Mouse (Mus musculus) hindbrain, embryonic 14.5 days (tissue): ENCODE measurements around the gene Smg1. TPM values are rescaled to one million over a fixed set of nuclear protein-coding genes. Genes with fewer than 3 reads are reported as not detected.

Source experiments
- ATAC-seq: fragments of 200-750 bp; cut with Nextera tagmentation; 2 replicates; pipeline ENCODE4 v1.8.0; 2017; ENCODE audit warnings: moderate number of reproducible peaks, mild to moderate bottlenecking, moderate TSS enrichment, moderate library complexity; ENCODE audit not compliant: low FRiP score
- DNase-seq: peaks from one replicate; pipeline ENCODE4 v3.0.0-alpha.2; 2015; ENCODE audit warnings: low spot score
- H3K27ac ChIP-seq: fragments of 300-500 bp; sonication (generic); 2 replicates; pipeline ENCODE4 v1.5.1; 2014; ENCODE audit warnings: mild to moderate bottlenecking, moderate library complexity
- H3K27me3 ChIP-seq: fragments of 300-500 bp; sonication (generic); 2 replicates; pipeline ENCODE4 v1.6.1; 2014; ENCODE audit warnings: mild to moderate bottlenecking, low read length, mixed read lengths; ENCODE audit not compliant: control insufficient read depth, insufficient read depth
- H3K36me3 ChIP-seq: fragments of 300-500 bp; sonication (generic); replicated peaks from 2 replicates; pipeline ENCODE4 v1.6.1; 2014; ENCODE audit not compliant: control insufficient read depth, insufficient read depth
- H3K4me1 ChIP-seq: fragments of 300-500 bp; sonication (generic); replicated peaks from 2 replicates; pipeline ENCODE4 v1.6.1; 2014; ENCODE audit warnings: antibody characterized with exemption, low read length, mixed read lengths; ENCODE audit not compliant: control insufficient read depth, insufficient read depth
- H3K4me2 ChIP-seq: fragments of 300-500 bp; sonication (generic); replicated peaks from 2 replicates; pipeline ENCODE4 v1.6.1; 2014; ENCODE audit warnings: mild to moderate bottlenecking, moderate library complexity
- H3K4me3 ChIP-seq: fragments of 300-500 bp; sonication (generic); replicated peaks from 2 replicates; pipeline ENCODE4 v1.5.1; 2014; ENCODE audit warnings: mild to moderate bottlenecking, low read length
- H3K9ac ChIP-seq: fragments of 300-500 bp; sonication (generic); 2 replicates; pipeline ENCODE4 v1.6.1; 2014
- H3K9me3 ChIP-seq: fragments of 300-500 bp; sonication (generic); 2 replicates; pipeline ENCODE4 v1.6.1; 2016; ENCODE audit warnings: low read length; ENCODE audit not compliant: control insufficient read depth
- WGBS: fragments of 180-500 bp; shearing (Covaris S2); extraction: QIAGEN DNeasy Blood & Tissue Kit; methylation state at CpG from one replicate; pipeline ENCODE4 v1.1.7; 2014; 5-methylcytosine and 5-hydroxymethylcytosine counted together
- polyA plus RNA-seq: library from polyadenylated mRNA; unstranded; fragments of >200 nt; fragmentation: Nextera tagmentation; extraction: Ambion mirVana; gene quantifications from 2 replicates; pipeline ENCODE4 v1.2.1, GENCODE M21; 2014

Gene Smg1
- polyA plus RNA-seq: 27.8 and 28.6 TPM in 2 replicates

- Histone ChIP-seq H3K4me1 (peaks cover 18% of the 10 kb centered on the region), H3K4me3 (peak within 1 kb of the TSS; percentile 98), H3K4me2 (peak within 1 kb of the TSS; percentile 91), H3K9me3 (no peaks in the 10 kb centered on the region), H3K9ac (peak within 1 kb of the TSS; percentile 96), H3K27me3 (no peaks in the 10 kb centered on the region), H3K36me3 (no peaks in the 10 kb centered on the region), H3K27ac (peak within 1 kb of the TSS; percentile 92)
- 2% methylated on average over 57 of the region's 79 CpGs for WGBS
- DNase-seq: peak; percentile 95
- peak; percentile 94 for ATAC-seq
Observed at GRCm38 (mm10) chr7:118243453-118244385, at the start of gene Smg1. Smg1 (minus strand) TSS chr7:118243670.

- DNase-seq (no peak), ATAC-seq (no peak)
- Histone ChIP-seq H3K4me2 (no peak overlapping the region), H3K36me3 (no peaks in the 10 kb centered on the region), H3K27me3 (no peaks in the 10 kb centered on the region), H3K9ac (no peak overlapping the region), H3K9me3 (no peaks in the 10 kb centered on the region), H3K4me3 (no peak overlapping the region), H3K4me1 (no peaks in the 10 kb centered on the region), H3K27ac (no peak overlapping the region)
- 86% methylated on average over 2 of the region's 2 CpGs for WGBS
Observed at GRCm38 (mm10) chr7:118283186-118283585, 39.7 kb upstream of the Smg1 start.

GRCm38 (mm10) chr7:118282543-118282942 is 39.1 kb upstream of the Smg1 start:
- no peaks in the 10 kb centered on the region for H3K36me3 ChIP-seq
- no peaks in the 10 kb centered on the region for H3K9me3 ChIP-seq
- H3K4me2 ChIP-seq: no peak overlapping the region
- no peaks in the 10 kb centered on the region for H3K27me3 ChIP-seq
- no peak overlapping the region for H3K4me3 ChIP-seq
- H3K9ac ChIP-seq: no peak overlapping the region
- DNase-seq (no peak), ATAC-seq (no peak)
- no peaks in the 10 kb centered on the region for H3K4me1 ChIP-seq
- WGBS: 87% methylated on average over 9 of the region's 9 CpGs
- no peak overlapping the region for H3K27ac ChIP-seq

DNA sequence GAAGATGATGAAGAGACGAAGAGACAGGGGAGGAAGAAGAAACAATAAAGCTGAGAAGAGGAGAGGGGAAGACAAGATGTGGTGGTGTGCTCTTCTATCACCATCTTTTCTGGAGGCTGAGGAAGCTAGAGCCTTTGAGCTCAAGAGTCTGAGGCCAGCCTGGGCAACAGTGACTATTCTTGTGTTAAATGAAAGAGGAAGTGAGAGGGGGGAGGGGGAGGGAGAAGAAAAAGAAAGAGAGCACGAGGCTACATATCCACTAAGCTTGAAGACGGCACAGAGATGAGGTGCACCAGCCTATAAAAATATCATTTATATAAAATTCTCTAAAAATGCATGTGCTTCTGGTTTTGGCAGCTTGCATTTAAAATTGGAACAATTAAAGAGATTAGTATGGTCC is 36.1 kb upstream of the Smg1 start:
- Histone ChIP-seq H3K4me1 (no peaks in the 10 kb centered on the region), H3K27ac (no peak overlapping the region), H3K4me2 (no peak overlapping the region), H3K4me3 (no peak overlapping the region), H3K27me3 (no peaks in the 10 kb centered on the region), H3K9me3 (no peaks in the 10 kb centered on the region), H3K36me3 (no peaks in the 10 kb centered on the region), H3K9ac (no peak overlapping the region)
- ATAC-seq (no peak), DNase-seq (no peak)
- WGBS: 63% methylated on average over 3 of the region's 3 CpGs

DNA sequence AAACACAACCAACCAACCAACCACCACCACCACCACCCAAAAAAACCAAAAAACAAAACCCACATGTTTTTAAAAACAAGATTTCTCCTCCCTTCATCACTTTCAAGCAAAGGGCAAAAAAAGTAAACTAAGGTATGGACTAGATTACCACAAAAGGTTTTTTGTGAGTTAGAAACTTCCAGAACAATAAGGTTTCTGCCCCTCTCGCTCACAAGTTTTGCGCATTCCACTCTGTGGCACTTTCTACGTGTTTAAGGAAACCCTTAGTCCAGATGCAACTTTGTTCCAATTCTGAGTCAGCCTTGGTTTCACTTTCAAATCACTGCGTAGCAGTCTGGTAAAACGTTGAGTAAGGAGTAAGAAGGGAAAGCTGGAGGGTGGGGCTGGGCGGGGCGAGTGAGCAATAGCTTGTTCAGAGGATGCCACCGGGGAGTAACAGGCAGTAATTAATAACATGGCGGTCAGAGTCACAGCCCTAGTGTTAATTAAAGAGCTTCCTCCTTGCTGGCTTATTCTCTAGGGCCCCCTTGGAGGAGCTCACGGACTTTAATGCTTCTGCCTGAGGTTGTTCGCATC is 34.0 kb upstream of the Smg1 start:
- DNase-seq (no peak), ATAC-seq (no peak)
- Histone ChIP-seq H3K27me3 (no peaks in the 10 kb centered on the region), H3K36me3 (no peaks in the 10 kb centered on the region), H3K4me2 (no peak overlapping the region), H3K4me1 (no peaks in the 10 kb centered on the region), H3K4me3 (no peak overlapping the region), H3K27ac (no peak overlapping the region), H3K9me3 (no peaks in the 10 kb centered on the region), H3K9ac (no peak overlapping the region)
- 55% methylated on average over 11 of the region's 11 CpGs for WGBS

- no peak overlapping the region for H3K4me2 ChIP-seq
- no peaks in the 10 kb centered on the region for H3K4me1 ChIP-seq
- H3K9me3 ChIP-seq: no peaks in the 10 kb centered on the region
- H3K4me3 ChIP-seq: no peak overlapping the region
- ATAC-seq (no peak), DNase-seq (no peak)
- 91% methylated on average over 15 of the region's 15 CpGs for WGBS
- no peaks in the 10 kb centered on the region for H3K27me3 ChIP-seq
- H3K9ac ChIP-seq: no peak overlapping the region
- no peaks in the 10 kb centered on the region for H3K36me3 ChIP-seq
- no peak overlapping the region for H3K27ac ChIP-seq
Observed at GRCm38 (mm10) chr7:118276684-118277334, 33.3 kb upstream of the Smg1 start.

- H3K36me3 ChIP-seq: no peaks in the 10 kb centered on the region
- H3K9me3 ChIP-seq: no peaks in the 10 kb centered on the region
- DNase-seq (no peak), ATAC-seq (no peak)
- H3K27me3 ChIP-seq: no peaks in the 10 kb centered on the region
- no peaks in the 10 kb centered on the region for H3K4me1 ChIP-seq
- no peak overlapping the region for H3K4me2 ChIP-seq
- H3K4me3 ChIP-seq: no peak overlapping the region
- H3K9ac ChIP-seq: no peak overlapping the region
- H3K27ac ChIP-seq: no peak overlapping the region
- 86% methylated on average over 6 of the region's 6 CpGs for WGBS
Observed at GRCm38 (mm10) chr7:118275265-118275664, 31.8 kb upstream of the Smg1 start.

DNA sequence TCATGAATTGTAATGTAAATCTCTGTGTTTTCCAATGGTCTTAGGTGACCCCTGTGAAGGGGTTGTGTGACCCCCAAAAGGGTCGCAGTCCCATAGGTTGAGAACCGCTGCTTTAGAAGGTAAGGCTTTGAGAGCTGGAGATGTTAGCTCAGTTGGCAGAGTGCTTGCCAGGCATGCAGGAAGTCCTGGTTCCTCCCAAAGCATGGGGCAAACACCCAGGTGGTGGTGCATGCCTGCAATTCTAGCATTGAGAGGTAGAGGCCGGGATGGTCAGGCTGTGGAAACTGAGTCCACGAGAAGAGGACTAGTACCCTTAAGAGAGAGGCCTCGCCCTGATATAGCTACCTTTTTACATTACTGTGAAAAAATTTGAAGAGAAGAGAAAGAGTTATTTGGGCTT is 31.4 kb upstream of the Smg1 start:
- Histone ChIP-seq H3K4me3 (no peak overlapping the region), H3K27me3 (no peaks in the 10 kb centered on the region), H3K4me1 (no peaks in the 10 kb centered on the region), H3K27ac (no peak overlapping the region), H3K36me3 (no peaks in the 10 kb centered on the region), H3K4me2 (no peak overlapping the region), H3K9ac (no peak overlapping the region), H3K9me3 (no peaks in the 10 kb centered on the region)
- ATAC-seq (no peak), DNase-seq (no peak)
- 96% methylated on average over 5 of the region's 5 CpGs for WGBS

- 56% methylated on average over 7 of the region's 7 CpGs for WGBS
- ATAC-seq (no peak), DNase-seq (no peak)
- Histone ChIP-seq H3K36me3 (no peaks in the 10 kb centered on the region), H3K4me3 (no peak overlapping the region), H3K27me3 (no peaks in the 10 kb centered on the region), H3K4me1 (no peaks in the 10 kb centered on the region), H3K27ac (no peak overlapping the region), H3K9ac (no peak overlapping the region), H3K9me3 (no peaks in the 10 kb centered on the region), H3K4me2 (no peak overlapping the region)
Observed at GRCm38 (mm10) chr7:118274169-118274568, 30.7 kb upstream of the Smg1 start.
